Mouse (Mus musculus): ENCODE measurements around the gene Spi1. TPM values are rescaled to one million over a fixed set of nuclear protein-coding genes. Genes with fewer than 3 reads are reported as not detected.
"Not testable (repeated sequence)": the region's sequence is repeated elsewhere in the genome, so short reads cannot be mapped to it uniquely, and the experiment has no call there.

The Spi1 gene
- 9.4 and 12.6 TPM in 2 replicates for polyA plus RNA-seq (2015; fragmentation: Nextera tagmentation; extraction: Ambion mirVana)

DNA sequence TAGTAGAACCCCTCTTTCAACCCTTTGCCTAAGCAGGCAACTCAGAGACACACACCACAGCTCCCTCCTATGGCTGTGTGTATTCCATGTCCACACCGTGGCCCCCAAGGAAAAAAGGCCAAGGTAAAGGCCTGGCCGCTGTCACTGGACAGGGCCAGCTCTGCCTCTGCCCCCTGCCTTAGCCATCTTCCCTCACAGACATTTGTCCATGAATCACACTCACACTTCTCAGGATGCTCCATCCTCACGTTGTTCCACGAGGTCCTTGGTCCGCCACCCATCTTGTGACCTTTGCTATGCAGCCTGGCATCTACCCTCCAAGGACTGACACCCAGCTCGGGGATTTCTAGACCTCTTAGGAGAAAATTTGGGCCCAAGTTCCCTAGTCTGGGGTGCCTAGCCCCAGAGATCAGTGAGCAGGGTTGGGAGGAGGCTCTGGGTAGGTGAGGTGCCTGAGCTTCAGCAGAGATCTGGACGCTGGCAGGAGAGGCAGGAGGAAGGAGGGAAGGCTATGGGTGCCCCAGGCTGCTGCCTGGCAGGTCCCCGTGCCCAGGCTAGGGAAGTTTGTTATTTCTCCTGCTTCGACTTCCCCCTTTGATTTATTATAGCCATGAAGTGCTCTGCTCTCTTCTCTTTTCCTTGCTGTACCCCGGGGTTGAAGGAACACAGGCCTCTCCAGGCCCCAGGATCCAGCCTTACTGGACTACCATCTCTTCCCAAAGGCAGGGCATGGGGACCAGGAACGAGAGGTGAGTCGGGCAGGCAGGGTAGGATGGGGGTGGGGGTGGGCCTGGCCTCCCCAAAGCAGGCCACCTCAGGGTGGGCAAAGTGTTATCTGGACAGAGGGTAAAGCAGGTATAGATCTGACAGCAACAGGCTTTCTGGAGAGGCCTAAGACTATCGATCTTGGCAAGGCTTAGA, at the start of gene Spi1:
Gene Spi1, plus strand, starts transcription at position 616 of the 921 bp plus-strand sequence.
- no peak within 1 kb of the TSS for H3K9ac ChIP-seq
- H3K4me2 ChIP-seq = no peak within 1 kb of the TSS
- WGBS = 72% methylated on average over 13 of the region's 13 CpGs
- no peak for ATAC-seq (ENCODE audit: insufficient number of reproducible peaks, low FRiP score, low TSS enrichment, low read depth)
- no peaks in the 10 kb centered on the region for H3K9me3 ChIP-seq
- H3K4me3 ChIP-seq = no peak within 1 kb of the TSS
- no peak within 1 kb of the TSS for H3K27ac ChIP-seq
- no peaks in the 10 kb centered on the region for H3K27me3 ChIP-seq
- H3K36me3 ChIP-seq = no peaks in the 10 kb centered on the region
- peaks cover 19% of the 10 kb centered on the region for H3K4me1 ChIP-seq

- Histone ChIP-seq H3K4me1 (no peaks in the 10 kb centered on the region), H3K9me3 (no peaks in the 10 kb centered on the region), H3K27me3 (no peaks in the 10 kb centered on the region), H3K27ac (no peak overlapping the region), H3K4me2 (no peak overlapping the region), H3K9ac (no peak overlapping the region), H3K36me3 (no peaks in the 10 kb centered on the region), H3K4me3 (no peak overlapping the region)
- 24% methylated on average over 3 of the region's 3 CpGs for WGBS
- no peak for ATAC-seq (ENCODE audit: insufficient number of reproducible peaks, low FRiP score, low TSS enrichment, low read depth)
Observed at GRCm38 (mm10) chr2:91033000-91033399, 49.2 kb upstream of the Spi1 start.

DNA sequence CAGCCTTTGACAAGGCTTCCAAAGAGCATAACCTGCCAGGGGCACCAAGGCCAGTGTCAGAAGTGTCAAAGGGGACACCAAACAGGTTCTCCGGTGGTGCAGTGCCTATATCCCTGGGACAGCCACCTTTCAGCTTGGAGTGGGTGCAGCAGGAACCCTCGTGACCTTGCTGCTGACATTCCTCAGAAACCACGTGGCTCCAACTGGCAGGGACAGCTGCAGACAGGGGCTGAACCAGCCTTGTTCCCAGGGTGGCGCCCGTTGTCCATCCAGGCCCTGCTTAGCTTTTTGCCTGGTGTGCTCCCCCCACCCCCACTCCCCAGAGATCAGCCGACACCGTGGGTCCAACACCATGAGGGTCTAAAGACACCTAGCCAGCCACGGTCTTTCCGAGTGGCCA, 46.8 kb upstream of the Spi1 start, which contains the start of gene Rapsn:
Gene Rapsn, plus strand, starts transcription at position 236 of the 400 bp plus-strand sequence.
- no peak within 1 kb of the TSS for H3K4me2 ChIP-seq
- 61% methylated on average over 9 of the region's 9 CpGs for WGBS
- no peaks in the 10 kb centered on the region for H3K4me1 ChIP-seq
- ATAC-seq (ENCODE audit: insufficient number of reproducible peaks, low FRiP score, low TSS enrichment, low read depth) = 0 out of 2 replicates have a peak, but pooled peaks have one; percentile 36
- no peak within 1 kb of the TSS for H3K4me3 ChIP-seq
- no peaks in the 10 kb centered on the region for H3K27me3 ChIP-seq
- H3K9me3 ChIP-seq = no peaks in the 10 kb centered on the region
- H3K9ac ChIP-seq = no peak within 1 kb of the TSS
- no peaks in the 10 kb centered on the region for H3K36me3 ChIP-seq
- H3K27ac ChIP-seq = no peak within 1 kb of the TSS

DNA sequence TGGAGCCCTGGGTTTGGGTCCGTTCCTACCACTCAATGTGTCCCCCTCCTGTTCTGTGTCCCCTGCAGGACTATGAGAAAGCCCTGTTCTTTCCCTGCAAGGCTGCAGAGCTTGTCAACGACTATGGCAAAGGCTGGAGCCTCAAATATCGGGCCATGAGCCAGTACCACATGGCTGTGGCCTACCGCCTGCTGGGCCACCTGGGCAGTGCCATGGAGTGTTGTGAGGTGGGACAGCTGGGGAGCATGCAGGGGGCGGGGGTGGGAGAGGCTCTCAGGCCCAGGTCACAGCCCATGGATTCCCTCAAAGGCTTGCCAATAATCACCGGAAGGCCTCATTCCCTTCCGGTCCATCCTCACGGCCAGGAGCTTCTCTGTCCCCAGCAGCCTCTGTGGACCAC, 40.4 kb upstream of the Spi1 start:
- H3K36me3 ChIP-seq = no peaks in the 10 kb centered on the region
- no peak overlapping the region for H3K9ac ChIP-seq
- H3K27ac ChIP-seq = no peak overlapping the region
- no peaks in the 10 kb centered on the region for H3K9me3 ChIP-seq
- ATAC-seq (ENCODE audit: insufficient number of reproducible peaks, low FRiP score, low TSS enrichment, low read depth) = no peak
- WGBS = 68% methylated on average over 8 of the region's 8 CpGs
- H3K4me2 ChIP-seq = no peak overlapping the region
- H3K4me3 ChIP-seq = no peak overlapping the region
- H3K4me1 ChIP-seq = no peaks in the 10 kb centered on the region
- H3K27me3 ChIP-seq = no peaks in the 10 kb centered on the region

- ATAC-seq (ENCODE audit: insufficient number of reproducible peaks, low FRiP score, low TSS enrichment, low read depth) = no peak
Observed at GRCm38 (mm10) chr2:91042651-91043398, 39.4 kb upstream of the Spi1 start.

DNA sequence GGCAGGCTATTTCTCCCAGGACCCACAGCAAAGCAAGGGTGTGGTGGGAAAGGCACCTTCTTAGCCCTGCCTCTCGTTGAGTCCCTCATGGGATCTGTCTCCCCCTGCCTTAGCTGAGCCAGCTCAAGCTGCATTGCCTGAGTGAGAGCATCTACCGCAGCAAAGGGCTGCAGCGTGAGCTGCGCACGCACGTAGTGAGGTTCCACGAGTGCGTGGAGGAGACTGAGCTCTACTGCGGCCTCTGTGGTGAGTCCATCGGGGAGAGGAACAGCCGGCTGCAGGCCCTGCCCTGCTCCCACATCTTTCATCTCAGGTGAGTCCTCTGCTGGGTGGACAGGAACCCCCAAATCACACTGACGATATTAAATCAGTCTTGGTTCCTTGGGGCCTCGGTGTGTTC, 37.5 kb upstream of the Spi1 start:
- Histone ChIP-seq H3K4me3 (no peak overlapping the region), H3K4me2 (no peak overlapping the region)
- ATAC-seq (ENCODE audit: insufficient number of reproducible peaks, low FRiP score, low TSS enrichment, low read depth) = no peak

More at GRCm38 (mm10) chr2:91042651-91043398, 39.4 kb upstream of the Spi1 start:
- H3K27ac ChIP-seq = no peak overlapping the region
- H3K9me3 ChIP-seq = no peaks in the 10 kb centered on the region
- WGBS = 70% methylated on average over 21 of the region's 21 CpGs
- no peaks in the 10 kb centered on the region for H3K4me1 ChIP-seq
- H3K36me3 ChIP-seq = no peaks in the 10 kb centered on the region
- no peak overlapping the region for H3K4me3 ChIP-seq
- no peaks in the 10 kb centered on the region for H3K27me3 ChIP-seq
- no peak overlapping the region for H3K9ac ChIP-seq
- no peak overlapping the region for H3K4me2 ChIP-seq

GRCm38 (mm10) chr2:91045805-91046204, 36.4 kb upstream of the Spi1 start:
- not testable (repeated sequence) for H3K4me1 ChIP-seq; H3K27ac ChIP-seq; H3K27me3 ChIP-seq; H3K4me2 ChIP-seq; H3K9ac ChIP-seq; H3K9me3 ChIP-seq; H3K36me3 ChIP-seq; H3K4me3 ChIP-seq; ATAC-seq (ENCODE audit: insufficient number of reproducible peaks, low FRiP score, low TSS enrichment, low read depth)
- 82% methylated on average over 1 of the region's 1 CpGs for WGBS

More for the DNA sequence above, 37.5 kb upstream of the Spi1 start:
- H3K4me1 ChIP-seq = no peaks in the 10 kb centered on the region
- H3K36me3 ChIP-seq = no peaks in the 10 kb centered on the region
- 79% methylated on average over 13 of the region's 13 CpGs for WGBS
- H3K27ac ChIP-seq = no peak overlapping the region
- H3K27me3 ChIP-seq = no peaks in the 10 kb centered on the region
- H3K9me3 ChIP-seq = no peaks in the 10 kb centered on the region
- no peak overlapping the region for H3K9ac ChIP-seq

- Histone ChIP-seq H3K36me3 (peaks cover 5% of the 10 kb centered on the region; the same call in 1 of the 2 replicates), H3K4me1 (no peaks in the 10 kb centered on the region), H3K27ac (no peak overlapping the region), H3K4me3 (no peak overlapping the region), H3K9ac (no peak overlapping the region), H3K4me2 (no peak overlapping the region), H3K9me3 (no peaks in the 10 kb centered on the region), H3K27me3 (no peaks in the 10 kb centered on the region)
- 41% methylated on average over 9 of the region's 9 CpGs for WGBS
- ATAC-seq (ENCODE audit: insufficient number of reproducible peaks, low FRiP score, low TSS enrichment, low read depth) = no peak
Observed at GRCm38 (mm10) chr2:91047359-91047758, 34.8 kb upstream of the Spi1 start.

- H3K27ac ChIP-seq = no peak overlapping the region
- peaks cover 17% of the 10 kb centered on the region for H3K4me1 ChIP-seq
- no peak overlapping the region for H3K9ac ChIP-seq
- 73% methylated on average over 3 of the region's 3 CpGs for WGBS
- H3K9me3 ChIP-seq = no peaks in the 10 kb centered on the region
- H3K4me2 ChIP-seq = no peak overlapping the region
- no peaks in the 10 kb centered on the region for H3K27me3 ChIP-seq
- peaks cover 22% of the 10 kb centered on the region for H3K36me3 ChIP-seq
- ATAC-seq (ENCODE audit: insufficient number of reproducible peaks, low FRiP score, low TSS enrichment, low read depth) = no peak
- H3K4me3 ChIP-seq = no peak overlapping the region
Observed at GRCm38 (mm10) chr2:91051917-91052316, 30.3 kb upstream of the Spi1 start.

DNA sequence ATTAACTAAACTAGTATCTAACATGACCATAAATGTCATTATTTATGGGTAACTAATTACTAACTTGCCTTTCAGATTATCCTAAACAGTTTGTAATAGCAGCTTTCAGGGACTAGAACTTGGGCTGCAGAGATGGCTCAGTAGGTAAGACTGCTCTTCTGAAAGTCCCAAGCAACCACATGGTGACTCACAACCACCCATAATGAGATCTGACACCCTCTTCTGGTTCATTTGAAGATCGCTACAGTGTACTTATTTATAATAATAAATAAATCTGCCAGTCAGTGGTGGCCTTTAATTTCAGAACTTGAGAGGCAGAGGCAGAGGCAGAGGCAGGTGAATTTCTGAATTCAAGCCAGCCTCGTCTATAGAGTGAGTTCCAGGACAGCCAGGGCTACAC, 29.4 kb upstream of the Spi1 start:
- Histone ChIP-seq H3K4me2 (no peak overlapping the region), H3K4me1 (peaks cover 17% of the 10 kb centered on the region), H3K9ac (no peak overlapping the region), H3K27me3 (no peaks in the 10 kb centered on the region), H3K36me3 (peaks cover 31% of the 10 kb centered on the region), H3K27ac (no peak overlapping the region), H3K9me3 (no peaks in the 10 kb centered on the region), H3K4me3 (no peak overlapping the region)
- ATAC-seq (ENCODE audit: insufficient number of reproducible peaks, low FRiP score, low TSS enrichment, low read depth) = no peak
- 48% methylated on average over 2 of the region's 2 CpGs for WGBS

GRCm38 (mm10) chr2:91053181-91053933, 28.8 kb upstream of the Spi1 start:
- Histone ChIP-seq H3K27me3 (no peaks in the 10 kb centered on the region), H3K4me1 (peaks cover 17% of the 10 kb centered on the region), H3K9me3 (no peaks in the 10 kb centered on the region), H3K4me2 (peak overlapping the region; percentile 82), H3K27ac (no peak overlapping the region), H3K9ac (peak overlapping the region; percentile 42; the same call in 1 of the 2 replicates), H3K36me3 (peaks cover 37% of the 10 kb centered on the region), H3K4me3 (peak overlapping the region; percentile 91)
- peak; percentile 35; the same call in 1 of the 2 replicates for ATAC-seq (ENCODE audit: insufficient number of reproducible peaks, low FRiP score, low TSS enrichment, low read depth)
- WGBS = 0% methylated on average over 6 of the region's 6 CpGs
